Comparison of ENCODE assay signal across 27 mouse cellular contexts in genomic region chr13:34665074-34665473, GRCm38 (mm10). TPM values are rescaled to one million over a fixed set of nuclear protein-coding genes. Genes with fewer than 3 reads are reported as not detected.
"Had no signal": no experiment of that assay in that cellular context is flagged by ENCODE, and none has a peak within 500 bp of the region (broad histone marks: within the 10 kb centered on the region; RNA-seq: fewer than 3 reads in every experiment).

No protein-coding gene starts in this region.

- H3K27ac ChIP-seq: gastrocnemius, adult 2 months; heart, adult 2 months; heart, embryonic 13.5 days; heart, embryonic 15.5 days; hindbrain, embryonic 10.5 days; hindbrain, embryonic 12.5 days; hindbrain, embryonic 14.5 days; kidney, embryonic 15.5 days; kidney, postnatal 0 days; limb, embryonic 13.5 days; limb, embryonic 15.5 days had no signal

- H3K4me2 ChIP-seq: heart, embryonic 11.5 days; heart, embryonic 13.5 days; heart, embryonic 15.5 days; hindbrain, embryonic 12.5 days; hindbrain, embryonic 14.5 days; kidney, embryonic 15.5 days; limb, embryonic 13.5 days; limb, embryonic 15.5 days had no signal

- H3K4me1 ChIP-seq: heart, embryonic 13.5 days; heart, embryonic 15.5 days; kidney, embryonic 15.5 days; limb, embryonic 15.5 days had no signal

- H3K4me3 ChIP-seq: gastrocnemius, adult 2 months; heart, adult 2 months; heart, embryonic 13.5 days; heart, embryonic 15.5 days; hindbrain, embryonic 10.5 days; hindbrain, embryonic 12.5 days; kidney, embryonic 15.5 days; limb, embryonic 13.5 days; limb, embryonic 15.5 days had no signal

- H3K9me3 ChIP-seq: heart, embryonic 15.5 days; hindbrain, embryonic 12.5 days; kidney, embryonic 15.5 days; limb, embryonic 15.5 days had no signal

- H3K27me3 ChIP-seq: heart, embryonic 13.5 days; heart, embryonic 15.5 days; hindbrain, embryonic 12.5 days; kidney, embryonic 15.5 days; limb, embryonic 13.5 days; limb, embryonic 15.5 days had no signal

- H3K9ac ChIP-seq: heart, embryonic 13.5 days; heart, embryonic 15.5 days; hindbrain, embryonic 12.5 days; hindbrain, embryonic 14.5 days; kidney, embryonic 15.5 days; limb, embryonic 13.5 days; limb, embryonic 15.5 days had no signal

- DNase-seq: gastrocnemius, adult 2 months; gastrocnemius, postnatal 10 days; gastrocnemius, postnatal 25 days; heart, adult 2 months; heart, postnatal 4 days; kidney, adult 11 months; kidney, adult 2 months; kidney, adult 9 months; kidney, postnatal 14 days; kidney, postnatal 36 days; layer of hippocampus, adult 9-11 months; layer of hippocampus, postnatal 36 days; left cerebral cortex, postnatal 4 days had no signal

- ATAC-seq: forebrain, embryonic 16.5 days; hindbrain, embryonic 16.5 days; inflammation-experienced regulatory T-cells, adult 6 months had no signal

- H3K36me3 ChIP-seq: heart, embryonic 13.5 days; heart, embryonic 15.5 days; hindbrain, embryonic 10.5 days; hindbrain, embryonic 12.5 days; kidney, embryonic 15.5 days; limb, embryonic 13.5 days; limb, embryonic 15.5 days had no signal

RNA-seq across cellular contexts. Expression of gene Pxdc1, which starts 11.8 kb away (rescaled TPM):
- total RNA-seq: granulocyte monocyte progenitor cell, adult 5-6 weeks had no signal
